Mouse (Mus musculus) thymus, postnatal 0 days (tissue): ENCODE measurements at regions not wholly inside any gene's neighbourhood (a gene's known extent, or its start where the extent isn't known, plus 50 kb on each side); places are given as distances from the start of the nearest gene placed in this dataset.

Experiments used
- DNase-seq: peaks from one replicate; pipeline ENCODE4 v3.0.0-alpha.2; 2015; ENCODE audit warnings: low spot score

- no peak for DNase-seq
These were observed 295.4 kb upstream of the Trpc7 start for GRCm38 (mm10) chr13:57191195-57191594.

DNA sequence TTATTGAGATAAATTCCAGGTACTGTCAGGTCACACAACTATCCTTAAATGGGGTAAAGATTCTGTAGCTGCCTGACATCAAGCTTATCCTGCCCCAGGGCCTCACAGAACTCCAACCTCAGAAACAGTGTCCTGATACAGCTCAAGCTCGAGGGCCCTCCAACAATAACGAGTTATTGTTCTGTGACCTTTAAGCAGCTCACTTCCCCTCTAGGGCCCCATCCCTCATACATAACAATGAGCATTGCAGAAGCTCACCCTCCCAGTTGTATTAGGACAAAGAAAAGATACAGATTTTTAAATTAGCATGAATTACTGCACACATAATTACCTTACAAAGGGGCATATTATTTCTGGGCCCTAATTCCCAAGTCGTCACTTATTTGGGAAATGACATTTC lies 293.5 kb upstream of the Trpc7 start:
- DNase-seq, result no peak

GRCm38 (mm10) chr13:57186168-57186567 lies 290.4 kb upstream of the Trpc7 start:
- no peak for DNase-seq

DNA sequence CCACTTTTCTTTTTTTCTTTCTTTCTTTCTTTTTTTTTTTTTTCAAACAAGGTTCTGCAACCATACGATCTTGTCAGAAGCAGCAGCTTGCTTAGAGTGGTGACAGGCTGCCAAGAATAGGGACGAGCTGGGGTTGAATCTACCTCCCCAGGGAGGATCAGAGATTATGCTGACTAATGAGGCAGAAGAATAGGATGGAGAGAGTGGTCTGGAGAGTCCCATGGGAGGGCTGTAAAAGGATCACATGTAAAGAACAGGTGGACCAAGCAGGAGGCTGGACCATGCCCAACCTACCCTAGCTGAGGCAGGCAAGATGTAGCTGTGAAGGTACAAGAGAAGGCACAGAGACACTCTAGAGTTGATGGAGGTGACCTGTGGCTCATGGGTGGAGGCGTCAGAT lies 274.4 kb upstream of the Trpc7 start:
- no peak for DNase-seq

DNA sequence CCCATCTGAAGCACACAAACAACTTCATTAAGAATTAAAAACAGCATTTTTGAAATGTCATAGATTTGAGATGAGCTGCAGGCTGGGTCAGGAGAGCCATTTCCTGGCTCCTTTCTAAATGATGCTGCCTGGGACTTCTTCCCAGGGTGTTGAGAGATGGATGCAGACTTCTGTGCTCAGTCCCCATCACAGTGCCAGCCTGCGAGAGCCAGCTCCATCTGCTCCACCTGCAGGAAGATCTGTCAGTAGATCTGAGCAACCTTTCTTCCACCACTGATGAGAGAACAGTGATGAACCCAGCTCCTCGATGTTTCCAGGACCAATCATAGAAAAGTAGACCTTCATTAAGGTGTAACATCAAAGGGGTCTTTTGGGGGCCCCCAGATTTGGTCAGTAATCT lies 273.8 kb upstream of the Trpc7 start:
- no peak for DNase-seq

DNA sequence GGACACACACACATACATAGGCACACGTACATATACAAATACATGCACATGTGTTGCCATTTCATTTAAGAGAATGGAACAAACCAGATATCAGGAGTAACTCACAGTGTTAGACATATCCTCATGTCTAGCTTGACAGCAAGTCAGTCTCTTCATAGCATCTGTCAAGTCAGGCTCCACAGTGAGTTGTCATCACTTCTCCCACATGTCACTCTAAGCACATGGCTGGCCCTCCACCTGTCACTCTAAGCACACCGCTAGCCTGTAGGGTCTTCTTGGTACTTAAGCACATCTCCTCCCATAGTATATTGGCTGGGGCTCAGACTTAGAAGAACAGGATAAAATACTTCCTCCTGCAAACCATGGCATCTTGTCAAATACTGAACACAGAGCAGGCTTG lies 269.6 kb upstream of the Trpc7 start:
- no peak for DNase-seq

DNA sequence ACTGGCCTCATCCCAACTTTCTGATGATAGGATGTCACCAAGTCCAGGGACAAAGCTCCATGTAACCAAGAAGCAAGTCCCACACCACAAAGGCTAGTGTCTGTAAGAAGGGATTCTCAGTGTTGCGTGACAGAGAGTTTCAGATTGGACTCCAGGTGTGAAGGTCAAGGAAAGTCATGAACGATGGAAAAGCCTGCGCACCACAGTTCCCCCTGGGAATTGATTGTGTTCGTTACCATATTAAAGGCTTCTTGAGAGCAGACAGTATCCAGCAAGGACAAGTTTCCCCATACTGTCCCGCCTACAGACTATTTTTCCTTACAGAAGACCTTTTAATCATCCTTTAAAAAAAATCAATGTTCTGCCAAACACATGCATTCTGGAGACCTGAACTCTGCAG lies 257.0 kb upstream of the Trpc7 start:
- no peak for DNase-seq

- no peak for DNase-seq
These were observed 251.8 kb upstream of the Trpc7 start for GRCm38 (mm10) chr13:57147623-57148022.

GRCm38 (mm10) chr13:57146708-57147107 lies 250.9 kb upstream of the Trpc7 start:
- no peak for DNase-seq

GRCm38 (mm10) chr13:57145782-57146181 lies 250.0 kb upstream of the Trpc7 start:
- DNase-seq, result no peak

DNA sequence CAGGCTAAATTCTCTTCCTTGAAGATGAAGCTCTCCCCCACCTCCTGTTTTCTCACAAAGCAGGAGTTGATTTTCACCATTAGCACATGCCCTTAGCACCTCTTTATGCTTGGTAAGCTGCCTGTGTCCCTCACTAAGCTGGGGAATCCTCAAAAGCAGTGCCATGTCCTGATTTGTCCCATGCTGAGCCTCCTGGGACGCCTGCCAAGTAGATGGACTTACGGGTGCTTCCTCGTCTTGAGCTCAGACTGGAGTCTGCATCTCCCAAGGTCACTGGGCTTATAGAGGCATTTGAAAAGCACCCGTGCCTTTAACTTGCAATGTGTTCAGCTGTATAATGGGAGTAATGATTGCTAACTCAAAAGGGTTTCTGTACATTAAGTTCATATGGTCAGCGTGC lies 247.1 kb upstream of the Trpc7 start:
- DNase-seq, result no peak

- no peak for DNase-seq
These were observed 246.6 kb upstream of the Trpc7 start for GRCm38 (mm10) chr13:57142441-57142840.

- no peak for DNase-seq
These were observed 220.1 kb upstream of the Trpc7 start for GRCm38 (mm10) chr13:57115936-57116335.

DNA sequence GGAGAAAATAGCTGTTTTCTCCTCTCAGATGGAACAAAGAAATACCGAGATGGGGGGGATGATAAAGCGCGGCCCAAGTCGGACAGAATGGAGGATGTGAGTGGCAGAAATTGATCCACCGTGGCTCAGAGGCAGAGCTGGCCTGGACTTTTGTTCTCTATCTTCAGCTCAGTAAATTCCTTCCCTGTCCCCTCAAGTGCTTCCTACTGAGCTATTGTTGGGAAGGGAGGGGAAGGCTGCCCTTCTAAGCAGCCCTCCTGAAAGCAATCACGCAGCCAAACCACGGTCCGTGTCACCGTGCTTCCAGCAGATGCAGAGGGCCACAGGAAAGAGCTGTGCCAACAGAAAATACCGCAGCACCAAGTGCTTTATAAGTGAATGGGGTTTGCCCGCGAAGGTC lies 212.2 kb upstream of the Trpc7 start:
- DNase-seq, result no peak

- DNase-seq, result no peak
These were observed 203.8 kb upstream of the Trpc7 start for GRCm38 (mm10) chr13:57099601-57100000.

DNA sequence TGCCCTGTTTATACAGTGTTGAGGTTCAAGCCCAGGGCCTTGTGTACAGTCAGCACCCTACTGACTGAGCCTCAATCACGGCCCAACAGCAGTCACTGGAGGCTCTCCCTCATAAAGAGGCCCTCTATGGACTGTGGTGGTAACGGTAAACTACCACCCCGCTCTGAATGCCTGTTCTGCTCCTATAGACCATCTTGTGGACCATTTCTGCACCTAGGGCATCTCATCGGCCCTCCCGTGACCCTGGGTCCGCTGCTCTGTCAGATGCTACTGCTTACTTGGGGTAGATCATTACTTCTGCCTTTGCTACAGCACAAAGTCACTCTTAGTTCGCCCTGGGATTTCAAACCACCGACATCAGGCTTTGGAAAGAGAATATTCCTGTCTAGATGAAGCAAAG lies 196.1 kb upstream of the Trpc7 start:
- DNase-seq, result no peak

GRCm38 (mm10) chr13:57089381-57090075 lies 193.7 kb upstream of the Trpc7 start:
- DNase-seq, result no peak

DNA sequence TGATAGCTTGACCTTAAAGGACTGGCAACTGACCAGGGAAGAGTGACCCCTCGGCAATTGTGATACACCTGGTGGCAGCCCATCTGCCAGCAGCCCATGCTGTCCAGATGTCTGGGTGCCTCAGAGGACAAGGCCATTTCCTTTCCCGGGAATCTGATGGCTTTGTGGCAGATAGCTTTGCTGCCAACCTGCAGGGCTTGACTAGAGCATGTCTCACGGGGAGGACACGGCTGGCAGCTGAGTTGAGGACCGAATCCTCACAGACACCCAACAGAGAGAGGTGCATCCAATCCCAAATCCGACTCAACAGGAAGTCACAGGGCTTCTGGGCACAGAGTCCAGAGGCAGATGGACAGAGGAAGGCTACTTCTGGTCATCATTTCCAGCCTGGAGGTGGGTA lies 192.2 kb upstream of the Trpc7 start:
- DNase-seq, result no peak

- DNase-seq, result no peak
These were observed 191.6 kb upstream of the Trpc7 start for GRCm38 (mm10) chr13:57087398-57087797.

DNA sequence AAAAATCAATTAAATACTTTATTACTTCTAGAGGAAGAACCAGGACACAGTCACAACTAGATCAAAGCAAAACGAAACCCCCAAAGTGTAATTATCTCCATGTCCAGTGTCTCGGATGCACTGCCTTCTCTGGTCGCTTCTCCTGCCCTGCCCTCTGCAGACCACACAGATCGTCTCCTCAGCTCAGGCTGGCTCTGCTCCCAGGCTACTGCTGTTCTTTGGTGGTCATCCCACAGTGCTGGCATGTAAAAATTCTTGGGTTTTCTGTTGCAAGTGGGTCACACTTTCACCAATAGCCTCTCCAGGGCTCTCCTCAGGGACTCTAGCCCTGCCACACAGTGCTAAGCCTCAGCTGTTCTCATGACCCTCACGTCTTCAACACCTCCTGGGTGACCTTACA lies 188.0 kb upstream of the Trpc7 start:
- no peak for DNase-seq

DNA sequence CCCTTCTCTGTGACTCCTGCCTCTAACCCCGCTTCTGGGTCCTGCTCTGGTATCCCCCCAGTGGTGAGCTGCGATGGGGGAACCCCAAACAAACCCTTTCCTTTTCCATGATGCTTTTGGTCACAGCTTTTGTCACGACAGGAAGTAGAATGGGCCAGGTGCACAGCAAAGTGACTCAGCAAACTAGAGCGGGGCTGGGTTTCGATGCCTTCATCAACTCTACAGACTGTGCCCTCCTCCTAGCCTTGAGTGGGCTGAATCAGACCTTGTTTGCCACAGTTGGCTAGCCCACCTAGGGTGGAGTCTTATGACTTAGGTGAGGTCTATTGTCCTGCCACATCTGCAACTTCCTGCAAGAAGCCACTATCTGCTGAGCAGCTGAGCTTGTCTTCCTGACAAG lies 174.7 kb upstream of the Trpc7 start:
- DNase-seq, result no peak

GRCm38 (mm10) chr13:57061656-57062055 lies 165.9 kb upstream of the Trpc7 start:
- no peak for DNase-seq

DNA sequence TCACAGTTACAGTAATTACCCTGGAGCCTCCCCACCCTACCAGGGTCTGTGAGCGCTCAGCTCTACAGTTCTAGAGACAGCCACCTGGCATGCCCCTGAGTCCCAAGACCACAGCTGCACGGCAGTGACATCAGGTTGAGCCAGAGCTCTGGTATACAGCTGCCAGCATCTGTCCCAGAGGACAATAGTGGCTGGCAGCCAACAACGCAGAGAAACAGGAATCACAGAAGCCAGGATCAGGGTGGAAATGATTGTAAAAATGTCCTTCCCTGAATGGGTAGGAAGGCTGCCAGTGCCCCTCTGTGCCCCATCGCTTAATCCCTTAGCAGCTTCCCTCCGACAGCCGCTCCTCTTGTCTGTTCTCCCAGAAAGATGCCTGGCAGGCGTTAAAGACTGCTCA lies 165.3 kb upstream of the Trpc7 start:
- no peak for DNase-seq

DNA sequence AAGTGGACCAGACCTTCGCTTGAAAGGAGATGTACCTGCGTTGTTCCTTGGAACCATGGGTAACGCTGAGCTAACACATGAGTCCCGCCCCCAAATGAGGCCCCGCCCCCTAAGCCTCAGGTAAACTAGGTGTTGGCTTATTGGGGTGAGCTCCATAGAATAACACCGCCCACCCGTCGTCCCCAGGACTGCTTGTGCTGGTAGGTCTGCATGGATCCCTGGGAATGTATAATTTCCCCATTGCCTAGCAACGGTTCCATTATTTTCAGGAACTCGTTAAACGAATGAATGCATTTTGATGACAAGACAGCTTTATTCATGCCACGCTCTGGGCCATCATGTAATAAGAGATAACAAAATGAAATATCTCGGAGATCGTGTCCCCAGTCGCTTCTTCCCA lies 161.0 kb upstream of the Trpc7 start:
- no peak for DNase-seq
